Mouse (Mus musculus): Measurements from ENCODE around the gene Nppa. TPM values are rescaled to one million over a fixed set of nuclear protein-coding genes. Genes with fewer than 3 reads are reported as not detected.
"Not testable (repeated sequence)": the region's sequence is repeated elsewhere in the genome, so short reads cannot be mapped to it uniquely, and the experiment has no call there.

Nppa gene
- polyA plus RNA-seq, 1 experiment from 2014 or later: 0.18 TPM

GRCm38 (mm10) chr4:148040029-148040830 lies 39.7 kb downstream of the Nppa start:
- Histone ChIP-seq H3K27ac (ENCODE audit: low read length) (peak overlapping the region; percentile 91), H3K9ac (ENCODE audit: low read length) (peak overlapping the region; percentile 77), H3K4me2 (ENCODE audit: low read depth, low read length) (peak overlapping the region; percentile 92), H3K36me3 (ENCODE audit: control insufficient read depth, insufficient read depth, low read length) (peaks cover 9% of the 10 kb centered on the region; the same call in 1 of the 2 replicates), H3K4me1 (ENCODE audit: control insufficient read depth, insufficient read depth, low read length) (peaks cover 42% of the 10 kb centered on the region), H3K9me3 (replicated peaks; ENCODE audit: control insufficient read depth, low read length) (no peaks in the 10 kb centered on the region), H3K4me3 (replicated peaks; ENCODE audit: low read length) (peak overlapping the region; percentile 75), H3K27me3 (ENCODE audit: control insufficient read depth, insufficient read depth, low read length) (no peaks in the 10 kb centered on the region)
- ATAC-seq (ENCODE audit: insufficient read depth, low FRiP score): no peak
- WGBS: 63% methylated on average over 15 of the region's 15 CpGs

GRCm38 (mm10) chr4:148040933-148041610 lies 40.5 kb downstream of the Nppa start:
- under 1% methylated on average over 19 of the region's 19 CpGs for WGBS
- Histone ChIP-seq H3K27ac (ENCODE audit: low read length) (peak overlapping the region; percentile 91), H3K4me3 (replicated peaks; ENCODE audit: low read length) (peak overlapping the region; percentile 57), H3K36me3 (ENCODE audit: control insufficient read depth, insufficient read depth, low read length) (peaks cover 9% of the 10 kb centered on the region; the same call in 1 of the 2 replicates), H3K9ac (ENCODE audit: low read length) (peak overlapping the region; percentile 71), H3K4me1 (ENCODE audit: control insufficient read depth, insufficient read depth, low read length) (peaks cover 45% of the 10 kb centered on the region), H3K27me3 (ENCODE audit: control insufficient read depth, insufficient read depth, low read length) (no peaks in the 10 kb centered on the region), H3K4me2 (ENCODE audit: low read depth, low read length) (peak overlapping the region; percentile 92), H3K9me3 (replicated peaks; ENCODE audit: control insufficient read depth, low read length) (no peaks in the 10 kb centered on the region)
- ATAC-seq (ENCODE audit: insufficient read depth, low FRiP score): peak; percentile 48; the same call in 1 of the 2 replicates

GRCm38 (mm10) chr4:148041611-148042191 lies 41.2 kb downstream of the Nppa start:
- Histone ChIP-seq H3K9me3 (replicated peaks; ENCODE audit: control insufficient read depth, low read length) (no peaks in the 10 kb centered on the region), H3K4me2 (ENCODE audit: low read depth, low read length) (peak overlapping the region; percentile 92), H3K9ac (ENCODE audit: low read length) (peak overlapping the region; percentile 71), H3K36me3 (ENCODE audit: control insufficient read depth, insufficient read depth, low read length) (peaks cover 7% of the 10 kb centered on the region; the same call in 1 of the 2 replicates), H3K4me1 (ENCODE audit: control insufficient read depth, insufficient read depth, low read length) (peaks cover 45% of the 10 kb centered on the region), H3K4me3 (replicated peaks; ENCODE audit: low read length) (peak overlapping the region; percentile 57), H3K27ac (ENCODE audit: low read length) (peak overlapping the region; percentile 91), H3K27me3 (ENCODE audit: control insufficient read depth, insufficient read depth, low read length) (no peaks in the 10 kb centered on the region)
- 2% methylated on average over 16 of the region's 16 CpGs for WGBS
- ATAC-seq (ENCODE audit: insufficient read depth, low FRiP score): no peak

- H3K4me3 ChIP-seq (replicated peaks; ENCODE audit: low read length): not testable (repeated sequence)
These were observed 42.8 kb downstream of the Nppa start for GRCm38 (mm10) chr4:148043327-148043726.

GRCm38 (mm10) chr4:148044113-148044512 lies 43.6 kb downstream of the Nppa start:
- no peaks in the 10 kb centered on the region for H3K9me3 ChIP-seq (replicated peaks; ENCODE audit: control insufficient read depth, low read length)
- no peak overlapping the region for H3K27ac ChIP-seq (ENCODE audit: low read length)
- no peak overlapping the region for H3K9ac ChIP-seq (ENCODE audit: low read length)
- no peak for ATAC-seq (ENCODE audit: insufficient read depth, low FRiP score)
- H3K4me1 ChIP-seq (ENCODE audit: control insufficient read depth, insufficient read depth, low read length): peaks cover 38% of the 10 kb centered on the region
- no peaks in the 10 kb centered on the region for H3K27me3 ChIP-seq (ENCODE audit: control insufficient read depth, insufficient read depth, low read length)
- no peak overlapping the region for H3K4me2 ChIP-seq (ENCODE audit: low read depth, low read length)
- H3K36me3 ChIP-seq (ENCODE audit: control insufficient read depth, insufficient read depth, low read length): peaks cover 14% of the 10 kb centered on the region; the same call in 1 of the 2 replicates
- H3K4me3 ChIP-seq (replicated peaks; ENCODE audit: low read length): no peak overlapping the region
- 93% methylated on average over 2 of the region's 2 CpGs for WGBS

More at GRCm38 (mm10) chr4:148043327-148043726, 42.8 kb downstream of the Nppa start:
- H3K9me3 ChIP-seq (replicated peaks; ENCODE audit: control insufficient read depth, low read length); H3K27me3 ChIP-seq (ENCODE audit: control insufficient read depth, insufficient read depth, low read length); H3K27ac ChIP-seq (ENCODE audit: low read length); ATAC-seq (ENCODE audit: insufficient read depth, low FRiP score); H3K4me2 ChIP-seq (ENCODE audit: low read depth, low read length); H3K9ac ChIP-seq (ENCODE audit: low read length): not testable (repeated sequence)
- peaks cover 38% of the 10 kb centered on the region for H3K4me1 ChIP-seq (ENCODE audit: control insufficient read depth, insufficient read depth, low read length)
- WGBS: 82% methylated on average over 7 of the region's 8 CpGs
- peaks cover 10% of the 10 kb centered on the region; the same call in 1 of the 2 replicates for H3K36me3 ChIP-seq (ENCODE audit: control insufficient read depth, insufficient read depth, low read length)

- Histone ChIP-seq H3K9me3 (replicated peaks; ENCODE audit: control insufficient read depth, low read length) (no peaks in the 10 kb centered on the region), H3K4me2 (ENCODE audit: low read depth, low read length) (no peak overlapping the region), H3K27ac (ENCODE audit: low read length) (peak overlapping the region; percentile 46; the same call in 1 of the 2 replicates), H3K4me1 (ENCODE audit: control insufficient read depth, insufficient read depth, low read length) (peaks cover 17% of the 10 kb centered on the region), H3K4me3 (replicated peaks; ENCODE audit: low read length) (no peak overlapping the region), H3K27me3 (ENCODE audit: control insufficient read depth, insufficient read depth, low read length) (no peaks in the 10 kb centered on the region), H3K9ac (ENCODE audit: low read length) (no peak overlapping the region), H3K36me3 (ENCODE audit: control insufficient read depth, insufficient read depth, low read length) (peaks cover 18% of the 10 kb centered on the region)
- ATAC-seq (ENCODE audit: insufficient read depth, low FRiP score): 0 out of 2 replicates have a peak, but pooled peaks have one; percentile 53
- 52% methylated on average over 4 of the region's 4 CpGs for WGBS
These were observed 46.0 kb downstream of the Nppa start for GRCm38 (mm10) chr4:148046450-148047031.

- H3K4me1 ChIP-seq (ENCODE audit: control insufficient read depth, insufficient read depth, low read length); H3K4me3 ChIP-seq (replicated peaks; ENCODE audit: low read length); H3K9me3 ChIP-seq (replicated peaks; ENCODE audit: control insufficient read depth, low read length); H3K4me2 ChIP-seq (ENCODE audit: low read depth, low read length); H3K27me3 ChIP-seq (ENCODE audit: control insufficient read depth, insufficient read depth, low read length); ATAC-seq (ENCODE audit: insufficient read depth, low FRiP score); H3K9ac ChIP-seq (ENCODE audit: low read length); H3K27ac ChIP-seq (ENCODE audit: low read length): not testable (repeated sequence)
- WGBS: 78% methylated on average over 3 of the region's 3 CpGs
- H3K36me3 ChIP-seq (ENCODE audit: control insufficient read depth, insufficient read depth, low read length): peaks cover 25% of the 10 kb centered on the region
These were observed 49.9 kb downstream of the Nppa start for GRCm38 (mm10) chr4:148050396-148050914.

- Histone ChIP-seq H3K9ac (ENCODE audit: low read length) (no peak overlapping the region), H3K9me3 (replicated peaks; ENCODE audit: control insufficient read depth, low read length) (no peaks in the 10 kb centered on the region), H3K36me3 (ENCODE audit: control insufficient read depth, insufficient read depth, low read length) (peaks cover 25% of the 10 kb centered on the region), H3K4me2 (ENCODE audit: low read depth, low read length) (no peak overlapping the region), H3K4me1 (ENCODE audit: control insufficient read depth, insufficient read depth, low read length) (no peaks in the 10 kb centered on the region), H3K27ac (ENCODE audit: low read length) (no peak overlapping the region), H3K4me3 (replicated peaks; ENCODE audit: low read length) (no peak overlapping the region), H3K27me3 (ENCODE audit: control insufficient read depth, insufficient read depth, low read length) (no peaks in the 10 kb centered on the region)
- 92% methylated on average over 13 of the region's 13 CpGs for WGBS
- no peak for ATAC-seq (ENCODE audit: insufficient read depth, low FRiP score)
These were observed 50.7 kb downstream of the Nppa start for GRCm38 (mm10) chr4:148051046-148051776.
